Mouse (Mus musculus): ENCODE data around the gene Defb5.
"Not testable (repeated sequence)": the region's sequence is repeated elsewhere in the genome, so short reads cannot be mapped to it uniquely, and the experiment has no call there.

Gene Defb5

DNA sequence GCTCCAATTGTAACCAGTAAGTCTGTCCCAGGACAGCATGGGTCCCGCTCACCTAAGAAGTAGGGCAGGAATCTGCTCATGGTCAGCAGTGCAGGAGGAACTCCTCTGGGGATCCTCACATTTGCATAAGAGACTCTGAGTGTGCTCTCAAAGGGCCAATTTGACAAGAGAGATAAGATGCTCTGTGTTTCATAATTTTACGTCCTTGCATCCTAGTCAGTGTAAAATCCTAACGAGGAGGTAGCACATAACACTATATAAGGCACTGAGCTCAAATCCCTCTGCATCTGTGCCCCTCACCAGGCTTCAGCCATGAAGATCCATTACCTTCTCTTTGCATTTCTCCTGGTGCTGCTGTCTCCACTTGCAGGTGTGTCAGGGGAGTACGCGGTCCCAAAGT, at the start of gene Defb5:
Gene Defb5, plus strand, starts transcription at position 301 of the 400 bp plus-strand sequence.
- no peak for DNase-seq (ENCODE audit: low read depth, low spot score)

DNA sequence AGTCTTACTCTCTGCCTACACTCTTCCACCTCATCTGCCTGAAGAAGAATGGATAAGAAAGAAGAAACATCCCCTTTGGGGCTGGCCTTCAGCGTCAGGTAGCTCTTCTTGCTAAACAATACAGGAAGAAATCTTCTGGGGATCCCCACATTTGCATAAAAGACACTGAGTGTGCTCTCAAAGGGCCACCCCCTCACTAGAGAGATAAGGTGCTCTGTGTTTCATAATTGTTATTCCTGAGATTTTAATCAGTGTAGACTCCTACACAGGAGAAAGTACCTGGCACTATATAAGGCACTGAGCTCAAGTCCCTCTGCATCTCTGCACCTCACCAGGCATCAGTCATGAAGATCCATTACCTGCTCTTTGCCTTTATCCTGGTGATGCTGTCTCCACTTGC, 22.2 kb upstream of the Defb5 start, which contains the start of gene Defb6:
Gene Defb6, plus strand, starts transcription at position 318 of the 400 bp plus-strand sequence.
- no peak for DNase-seq (ENCODE audit: low read depth, low spot score)

- no peak for DNase-seq (ENCODE audit: low read depth, low spot score)
Measured at GRCm38 (mm10) chr8:19238101-19238500, 9.3 kb upstream of the Defb5 start.

DNA sequence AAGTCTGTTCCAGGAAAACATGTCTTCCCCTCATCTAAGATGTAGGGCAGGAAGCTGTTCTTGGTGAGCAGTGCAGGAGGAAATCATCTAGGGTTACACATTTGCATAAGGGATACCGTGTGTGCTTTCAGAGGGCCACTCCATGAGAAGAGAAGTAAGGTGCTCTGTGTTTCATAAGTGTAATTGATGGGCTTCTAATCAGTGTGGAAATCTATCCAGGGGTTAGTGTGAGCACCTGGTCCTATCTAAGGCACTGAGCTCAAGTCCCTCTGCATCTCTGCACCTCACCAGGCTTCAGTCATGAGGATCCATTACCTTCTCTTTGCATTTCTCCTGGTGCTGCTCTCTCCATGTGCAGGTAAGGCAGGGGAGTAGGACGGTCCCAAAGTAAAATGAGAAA, 7.8 kb upstream of the Defb5 start, which contains the start of gene Defb46:
Gene Defb46, plus strand, starts transcription at position 301 of the 400 bp plus-strand sequence.
- no peak for DNase-seq (ENCODE audit: low read depth, low spot score)

- DNase-seq (ENCODE audit: low read depth, low spot score): no peak
Measured at GRCm38 (mm10) chr8:19258136-19258535, 10.8 kb downstream of the Defb5 start.

DNA sequence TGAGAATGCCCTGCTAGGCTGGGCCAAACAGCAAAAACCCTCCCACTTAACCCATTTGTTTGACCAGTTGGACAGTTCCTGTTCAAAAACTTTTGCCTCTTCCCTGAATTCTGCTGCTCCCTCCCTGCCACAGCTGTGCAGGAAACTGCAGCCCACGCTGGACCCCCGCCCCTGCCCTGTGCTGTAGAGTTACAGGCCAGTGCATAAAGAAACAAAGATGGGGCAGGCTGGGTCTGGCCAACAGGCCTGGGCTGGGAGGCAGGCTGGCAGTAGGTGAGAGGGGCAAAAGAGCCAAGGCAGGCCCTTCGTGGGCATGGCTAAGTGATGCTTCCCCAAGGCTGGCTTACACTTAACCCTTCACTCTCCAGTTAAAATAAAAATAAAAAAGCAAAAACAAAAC, 12.3 kb downstream of the Defb5 start:
- DNase-seq (ENCODE audit: low read depth, low spot score): no peak

DNA sequence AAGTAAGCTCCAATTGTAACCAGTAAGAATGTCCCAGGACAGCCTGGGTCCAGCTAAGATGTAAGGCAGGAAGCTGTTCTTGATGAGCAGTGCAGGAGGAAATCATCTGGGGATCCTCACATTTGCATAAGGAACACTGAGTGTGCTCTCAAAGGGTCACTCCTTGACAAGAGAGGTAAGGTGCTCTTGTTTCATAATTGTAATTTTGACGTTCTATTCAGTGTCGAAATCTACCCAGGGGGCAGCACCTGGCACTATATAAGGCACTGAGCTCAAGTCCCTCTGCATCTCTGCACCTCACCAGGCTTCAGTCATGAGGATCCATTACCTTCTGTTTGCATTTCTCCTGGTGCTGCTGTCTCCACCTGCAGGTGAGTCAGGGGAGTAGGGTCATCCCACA, 45.7 kb downstream of the Defb5 start, which contains the start of gene Defb3:
Gene Defb3, plus strand, starts transcription at position 301 of the 400 bp plus-strand sequence.
- not testable (repeated sequence) for DNase-seq (ENCODE audit: low read depth, low spot score)

DNA sequence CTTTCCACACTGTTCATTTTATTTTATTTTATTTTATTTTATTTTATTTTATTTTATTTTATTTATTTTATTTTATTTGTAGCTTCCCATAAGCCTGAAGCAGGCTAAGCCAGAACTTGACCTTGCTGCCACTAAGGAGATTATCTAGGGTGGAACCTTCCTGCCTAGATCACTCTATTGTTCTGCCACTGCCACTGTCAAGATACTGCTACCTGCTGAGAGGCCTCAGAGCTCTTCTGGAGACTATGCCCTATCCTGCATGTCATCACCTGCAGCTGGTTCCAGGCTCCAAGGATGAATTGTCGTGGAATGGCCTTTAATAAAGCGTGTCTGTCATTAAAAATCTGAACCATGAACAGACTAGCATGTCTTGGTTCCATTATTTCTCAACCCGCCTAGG, 51.0 kb downstream of the Defb5 start:
- DNase-seq (ENCODE audit: low read depth, low spot score): not testable (repeated sequence)
